Mouse (Mus musculus) lung, adult 2 months (tissue): Measurements from ENCODE around the gene Ephx4.

ENCODE experiments used
- CTCF ChIP-seq: fragments of 200-500 bp; IDR thresholded peaks from 2 replicates; pipeline ENCODE4 v1.5.1; 2011; ENCODE audit warnings: mild to moderate bottlenecking, low read length, control low read depth; ENCODE audit not compliant: insufficient read depth
- POLR2A ChIP-seq: fragments of 200-500 bp; IDR thresholded peaks from 2 replicates; pipeline ENCODE4 v1.6.1; 2011; ENCODE audit warnings: low read depth, mild to moderate bottlenecking, control low read depth, low read length, borderline replicate concordance; ENCODE audit errors: extremely low read depth

DNA sequence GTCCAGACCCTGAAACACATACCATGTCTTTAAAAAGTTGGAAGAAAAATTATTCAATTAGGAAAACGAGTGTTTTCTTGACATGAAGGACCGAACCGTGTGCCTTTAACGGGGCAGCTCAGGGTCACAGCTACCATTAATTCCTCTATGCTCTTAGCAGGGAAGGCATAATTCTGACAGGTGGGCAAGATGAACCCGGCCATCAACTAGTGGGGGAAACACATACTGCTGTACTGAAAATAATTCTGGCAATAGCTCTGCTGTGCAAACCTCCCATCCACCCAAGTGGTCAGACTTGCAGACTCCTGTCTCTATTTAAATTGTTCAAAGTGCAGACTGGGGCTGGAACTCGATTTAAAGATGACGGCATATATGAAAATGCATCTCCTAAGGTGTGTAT, 35.8 kb downstream of the Ephx4 start:
- TF ChIP-seq CTCF (no peak), POLR2A (no peak)
